Mouse (Mus musculus) T-helper 1 cell (primary cell): ENCODE results near the gene Hal.

Experiments used
- in situ Hi-C: fragments of 300-600 bp; cut with MboI, MseI; formaldehyde crosslinking; loops from one replicate; pipeline ENCODE4 v1.15.1; 2025; ENCODE audit warnings: high pct_unique_total_duplicates

Hal gene

DNA sequence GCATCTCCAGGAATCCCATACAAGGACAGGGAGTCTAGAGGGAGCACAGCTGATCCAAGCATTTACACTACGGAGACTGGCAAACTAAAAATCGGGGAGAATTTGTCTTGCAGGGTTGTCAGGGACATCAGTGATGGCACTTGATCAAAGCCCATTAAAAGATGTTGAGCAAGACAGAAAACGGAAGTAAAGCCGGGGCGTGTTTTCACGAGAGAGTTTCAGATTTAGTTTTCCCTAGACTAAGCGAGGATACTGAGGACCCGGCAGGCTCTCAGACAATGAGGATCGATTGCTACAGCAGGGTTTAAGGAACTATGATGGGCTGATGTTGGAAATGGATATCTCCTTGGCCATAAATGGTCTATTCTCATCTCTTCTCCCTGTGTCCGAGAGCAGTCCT lies 78.5 kb downstream of the Hal start:
- in situ Hi-C loops: no loop called here

- in situ Hi-C loops: no loop called here
Measured at GRCm38 (mm10) chr10:93567841-93568566, 79.4 kb downstream of the Hal start.

- in situ Hi-C loops: no loop called here
Measured at GRCm38 (mm10) chr10:93568671-93569070, 80.1 kb downstream of the Hal start.
